Mouse (Mus musculus) kidney, adult 9 months (tissue): ENCODE measurements around the gene Zfp11.

Experiments used
- DNase-seq: peaks from one replicate; pipeline ENCODE4 v3.0.0; 2022

Gene Zfp11

DNA sequence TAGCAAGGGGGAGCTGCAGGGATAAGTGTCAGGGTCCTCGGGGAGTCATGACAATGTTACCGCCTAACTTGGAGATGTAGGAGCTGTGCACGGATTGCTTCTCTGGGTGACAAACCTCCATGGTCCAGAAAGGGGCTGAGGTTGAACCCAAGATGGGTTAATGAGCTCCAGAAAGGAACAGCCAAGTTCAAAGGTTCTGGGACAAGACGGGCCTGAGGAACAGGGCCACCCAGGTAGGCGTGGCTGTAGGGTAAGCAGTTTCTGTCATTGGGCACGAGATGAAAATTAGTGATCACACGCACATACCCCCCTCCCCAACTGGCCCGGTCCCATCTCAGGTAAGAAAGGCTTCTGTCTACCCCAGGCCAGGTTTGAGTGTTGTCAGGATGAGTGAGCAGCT, 62.4 kb downstream of the Zfp11 start:
- DNase-seq, result peak; percentile 52
